Mouse (Mus musculus) left cerebral cortex, postnatal 4 days (tissue): ENCODE results near the gene Utrn. TPM values are rescaled to one million over a fixed set of nuclear protein-coding genes. Genes with fewer than 3 reads are reported as not detected.

Experiments
- DNase-seq: peaks from one replicate; pipeline ENCODE4 v3.0.0-alpha.2; 2022
- intact Hi-C: fragments of 180-260 bp; cut with DNase I; formaldehyde crosslinking; loops from one replicate; pipeline ENCODE4 v1.15.1; 2025
- total RNA-seq, 2 experiments: library from RNA; stranded (reverse); gene quantifications; 2 replicates each; pipeline ENCODE4 v1.2.3; 2021

Gene Utrn
- total RNA-seq, 2 experiments from 2014 or later = 32.1 to 34.6 TPM

DNA sequence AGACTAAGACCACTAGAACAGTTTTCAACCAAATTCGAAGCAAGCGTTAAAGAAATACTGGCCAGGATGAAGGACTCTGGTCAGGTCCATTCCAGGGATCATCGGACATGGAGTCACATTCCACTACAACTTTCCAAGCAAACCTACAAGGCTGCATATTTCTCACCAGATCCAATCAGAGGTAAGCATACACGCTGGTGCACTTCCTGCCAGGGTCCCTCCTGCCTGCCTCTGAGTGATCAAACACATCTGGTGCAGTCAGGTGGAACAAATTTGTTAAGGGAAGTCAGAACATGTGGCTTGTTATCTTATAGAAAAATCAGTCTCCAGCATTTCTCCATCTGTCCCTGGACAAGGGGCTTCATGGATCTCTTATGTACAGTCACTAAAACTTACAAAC, 167.0 kb downstream of the Utrn start:
- no peak for DNase-seq
- intact Hi-C loops = no loop called here

- DNase-seq = no peak
Measured at GRCm38 (mm10) chr10:12701694-12702093, 167.5 kb downstream of the Utrn start.

GRCm38 (mm10) chr10:12700576-12700975, 168.6 kb downstream of the Utrn start:
- peak; percentile 5 for DNase-seq
- intact Hi-C loops = no loop called here

More at GRCm38 (mm10) chr10:12701694-12702093, 167.5 kb downstream of the Utrn start:
- intact Hi-C loops = no loop called here

DNA sequence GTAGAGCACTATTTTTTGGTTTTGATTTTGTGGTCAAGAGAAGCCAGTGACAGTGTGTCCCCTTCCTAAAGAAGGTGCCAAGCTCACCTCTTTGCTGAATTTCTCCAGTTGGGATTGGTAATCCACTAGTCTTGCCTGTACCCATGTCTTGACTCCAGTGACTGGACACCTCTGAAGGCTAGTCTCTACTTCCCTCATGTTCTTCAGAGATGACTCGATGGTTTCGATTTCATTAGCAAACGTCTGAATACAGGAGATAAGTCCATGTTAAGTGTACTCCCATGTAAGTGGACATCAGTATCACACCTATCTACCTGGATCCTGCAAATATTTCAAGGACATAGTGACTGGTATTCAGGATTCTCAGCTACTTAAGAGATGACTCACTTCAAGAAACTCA, 171.3 kb downstream of the Utrn start:
- intact Hi-C loops = no loop called here

GRCm38 (mm10) chr10:12696704-12697103, 172.5 kb downstream of the Utrn start:
- no peak for DNase-seq
- intact Hi-C loops = no loop called here

More for the DNA sequence above, 171.3 kb downstream of the Utrn start:
- DNase-seq = no peak

GRCm38 (mm10) chr10:12694774-12695173, 174.4 kb downstream of the Utrn start:
- DNase-seq = no peak
- intact Hi-C loops = no loop called here

- intact Hi-C loops = no loop called here
- peak; percentile 80 for DNase-seq
Measured at GRCm38 (mm10) chr10:12690601-12691000, 178.6 kb downstream of the Utrn start.

- intact Hi-C loops = no loop called here
- no peak for DNase-seq
Measured at GRCm38 (mm10) chr10:12685683-12686082, 183.5 kb downstream of the Utrn start.

- intact Hi-C loops = no loop called here
Measured at GRCm38 (mm10) chr10:12684018-12684417, 185.1 kb downstream of the Utrn start.

DNA sequence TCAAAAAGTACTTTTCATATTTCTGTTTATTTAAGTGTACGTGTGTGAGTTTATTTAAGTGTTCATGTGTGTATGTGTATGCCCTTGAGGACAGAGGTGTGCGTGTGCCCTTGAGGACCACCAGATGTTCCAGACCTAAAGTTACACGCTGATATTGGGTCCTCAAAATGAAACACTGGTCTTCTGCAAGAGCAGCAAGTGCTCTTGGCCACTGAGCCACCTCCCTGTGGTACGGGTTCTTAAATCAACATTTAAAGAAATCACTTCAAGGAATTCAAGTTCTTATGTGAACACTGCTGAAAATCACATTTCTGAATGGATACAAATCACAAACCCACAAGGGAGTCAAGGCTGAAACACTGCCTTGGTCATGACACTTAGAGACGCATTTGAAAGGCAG, 195.9 kb downstream of the Utrn start:
- no peak for DNase-seq
- intact Hi-C loops = no loop called here

More at GRCm38 (mm10) chr10:12684018-12684417, 185.1 kb downstream of the Utrn start:
- no peak for DNase-seq

- intact Hi-C loops = no loop called here
- DNase-seq = no peak
Measured at GRCm38 (mm10) chr10:12671608-12672007, 197.6 kb downstream of the Utrn start.

- intact Hi-C loops = no loop called here
- DNase-seq = no peak
Measured at GRCm38 (mm10) chr10:12662035-12662434, 207.1 kb downstream of the Utrn start.

- DNase-seq = no peak
- intact Hi-C loops = no loop called here
Measured at GRCm38 (mm10) chr10:12658023-12658744, 211.0 kb downstream of the Utrn start.

GRCm38 (mm10) chr10:12652988-12653387, 216.2 kb downstream of the Utrn start:
- intact Hi-C loops = no loop called here

DNA sequence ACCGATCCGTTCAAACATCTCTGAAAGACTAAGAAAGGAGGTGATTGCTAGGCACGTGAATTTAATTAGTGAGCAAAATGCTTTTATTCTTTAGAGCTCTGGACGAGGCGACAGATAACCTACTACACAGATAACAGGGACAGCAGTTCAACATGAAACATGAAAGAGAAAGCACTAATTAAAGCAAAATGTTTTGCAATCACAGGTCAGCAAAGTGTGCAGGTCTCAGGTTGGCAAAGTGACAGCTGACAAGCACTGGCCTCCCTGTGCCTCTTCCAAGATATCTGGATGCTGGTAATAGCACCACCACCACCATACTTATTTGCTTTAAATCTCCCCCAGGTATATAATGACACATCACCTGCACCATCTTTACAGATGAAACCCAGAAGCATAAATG, 223.0 kb downstream of the Utrn start:
- intact Hi-C loops = no loop called here
- DNase-seq = no peak

More at GRCm38 (mm10) chr10:12652988-12653387, 216.2 kb downstream of the Utrn start:
- DNase-seq = no peak

GRCm38 (mm10) chr10:12643336-12643735, 225.8 kb downstream of the Utrn start:
- intact Hi-C loops = no loop called here
- DNase-seq = peak; percentile 8

GRCm38 (mm10) chr10:12639638-12640037, 229.5 kb downstream of the Utrn start:
- intact Hi-C loops = no loop called here
- DNase-seq = no peak

DNA sequence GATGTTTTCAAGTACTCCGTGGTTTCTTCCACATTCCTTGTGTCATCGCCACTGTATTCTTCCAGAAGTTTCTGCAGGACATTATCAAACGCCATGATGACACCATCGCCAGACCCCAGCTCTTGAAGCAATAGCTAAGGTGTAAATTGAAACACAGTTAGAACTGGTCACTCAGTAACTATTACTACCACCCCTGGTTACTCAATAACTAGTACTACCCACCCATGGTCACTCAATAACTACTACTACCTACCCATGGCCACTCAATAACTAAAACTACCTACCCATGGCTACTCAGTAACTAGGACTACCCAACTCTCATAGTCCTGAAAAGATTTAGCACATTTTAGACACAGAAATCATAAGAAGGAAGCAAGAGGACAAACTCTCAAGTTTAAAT, 235.2 kb downstream of the Utrn start:
- intact Hi-C loops = no loop called here
- DNase-seq = no peak

GRCm38 (mm10) chr10:12630933-12631332, 238.2 kb downstream of the Utrn start:
- intact Hi-C loops = no loop called here
- no peak for DNase-seq

DNA sequence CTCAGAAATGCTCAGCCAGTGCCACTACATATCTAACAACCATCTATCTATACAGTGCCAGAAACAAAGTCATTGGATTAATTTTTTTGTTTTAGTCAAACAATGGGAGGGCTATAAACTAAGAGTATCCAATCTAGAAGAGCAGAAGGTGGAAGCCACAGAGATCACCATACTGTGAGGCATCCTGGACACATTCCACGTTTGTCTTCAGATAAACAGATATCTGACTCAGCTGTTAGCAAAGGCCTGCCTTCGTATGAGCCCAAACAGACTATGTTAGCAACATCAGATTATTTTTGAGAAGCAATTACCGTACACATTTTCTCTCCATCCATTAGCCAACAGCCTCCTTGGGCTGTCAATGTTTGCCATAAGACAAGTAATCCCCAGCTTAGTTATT, 250.8 kb downstream of the Utrn start:
- intact Hi-C loops = loop anchor here (5.0 to 10.0 kb wide), 2 partner anchors 774 to 1256 kb away; no protein-coding TSS in a partner anchor
- DNase-seq = no peak

DNA sequence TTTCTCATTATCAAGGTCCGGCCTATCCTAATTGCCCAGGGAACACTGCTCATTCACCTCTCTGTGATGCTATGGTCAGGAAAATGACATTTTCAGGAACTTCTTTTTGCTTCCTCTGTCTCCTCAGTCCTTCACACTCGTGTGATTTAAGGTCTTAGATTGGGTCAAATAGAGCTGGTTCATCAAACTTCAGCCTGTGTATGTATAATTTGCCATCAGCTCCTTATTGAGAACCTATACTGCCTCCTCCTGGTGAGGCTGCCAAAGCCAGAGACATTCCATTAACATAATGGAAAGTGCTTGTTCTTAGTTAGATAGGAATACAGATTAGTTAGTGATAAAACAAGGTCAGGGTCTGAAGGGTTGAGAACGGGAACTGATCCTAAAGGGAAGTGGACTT, 253.4 kb downstream of the Utrn start:
- DNase-seq = no peak
- intact Hi-C loops = loop anchor here (2.0 to 10.0 kb wide), 3 partner anchors 771 to 1253 kb away; no protein-coding TSS in a partner anchor

- DNase-seq = peak; percentile 48
- intact Hi-C loops = loop anchor here (2.0 to 10.0 kb wide), 3 partner anchors 770 to 1252 kb away; no protein-coding TSS in a partner anchor
Measured at GRCm38 (mm10) chr10:12614465-12615199, 254.5 kb downstream of the Utrn start.
